Mouse (Mus musculus) liver, embryonic 12.5 days (tissue): ENCODE results near the gene Fut8. TPM values are rescaled to one million over a fixed set of nuclear protein-coding genes. Genes with fewer than 3 reads are reported as not detected.
"Not testable (repeated sequence)": the region's sequence is repeated elsewhere in the genome, so short reads cannot be mapped to it uniquely, and the experiment has no call there.

Experiments used
- ATAC-seq: fragments of 200-750 bp; cut with Nextera tagmentation; 2 replicates; pipeline ENCODE4 v1.8.0; 2017; ENCODE audit warnings: moderate number of reproducible peaks, mild to moderate bottlenecking, moderate library complexity
- H3K27ac ChIP-seq: fragments of 300-500 bp; sonication (generic); 2 replicates; pipeline ENCODE4 v1.5.1; 2016; ENCODE audit warnings: mild to moderate bottlenecking
- H3K27me3 ChIP-seq: fragments of 300-500 bp; sonication (generic); replicated peaks from 2 replicates; pipeline ENCODE4 v1.6.1; 2016; ENCODE audit warnings: mild to moderate bottlenecking, moderate library complexity
- H3K36me3 ChIP-seq: fragments of 300-500 bp; sonication (generic); 2 replicates; pipeline ENCODE4 v1.6.1; 2016; ENCODE audit warnings: mild to moderate bottlenecking, moderate library complexity
- H3K4me1 ChIP-seq: fragments of 300-500 bp; sonication (generic); 2 replicates; pipeline ENCODE4 v1.6.1; 2016
- H3K4me2 ChIP-seq: fragments of 300-500 bp; sonication (generic); 2 replicates; pipeline ENCODE4 v1.6.1; 2016; ENCODE audit warnings: mild to moderate bottlenecking, moderate library complexity
- H3K4me3 ChIP-seq: fragments of 300-500 bp; sonication (generic); 2 replicates; pipeline ENCODE4 v1.5.1; 2016; ENCODE audit warnings: mild to moderate bottlenecking, moderate library complexity
- H3K9ac ChIP-seq: fragments of 300-500 bp; sonication (generic); 2 replicates; pipeline ENCODE4 v1.6.1; 2016; ENCODE audit warnings: mild to moderate bottlenecking, moderate library complexity
- H3K9me3 ChIP-seq: fragments of 300-500 bp; sonication (generic); replicated peaks from 2 replicates; pipeline ENCODE4 v1.6.1; 2016; ENCODE audit warnings: mild to moderate bottlenecking, moderate library complexity
- WGBS: fragments of 180-500 bp; shearing (Covaris S2); methylation state at CpG from one replicate; pipeline ENCODE4 v1.1.7; 2016; ENCODE audit not compliant: insufficient replicate concordance; 5-methylcytosine and 5-hydroxymethylcytosine counted together
- polyA plus RNA-seq: library from polyadenylated mRNA; unstranded; fragments of >200 nt; fragmentation: Nextera tagmentation; extraction: Ambion mirVana; gene quantifications from 2 replicates; pipeline ENCODE4 v1.2.1, GENCODE M21; 2016

Fut8 gene
- polyA plus RNA-seq, 1 experiment from 2014 or later, result 21.3 TPM

- WGBS, result 44% methylated on average over 2 of the region's 2 CpGs
Measured at GRCm38 (mm10) chr12:77291864-77292263, 53.9 kb downstream of the Fut8 start.

GRCm38 (mm10) chr12:77292375-77293258, 54.7 kb downstream of the Fut8 start:
- Histone ChIP-seq H3K4me2 (no peak overlapping the region), H3K4me1 (peaks cover 9% of the 10 kb centered on the region; the same call in 1 of the 2 replicates), H3K36me3 (no peaks in the 10 kb centered on the region), H3K27ac (no peak overlapping the region), H3K27me3 (no peaks in the 10 kb centered on the region), H3K4me3 (no peak overlapping the region), H3K9ac (no peak overlapping the region), H3K9me3 (no peaks in the 10 kb centered on the region)
- 45% methylated on average over 4 of the region's 4 CpGs for WGBS
- ATAC-seq, result no peak

More at GRCm38 (mm10) chr12:77291864-77292263, 53.9 kb downstream of the Fut8 start:
- H3K27ac ChIP-seq, H3K9ac ChIP-seq, H3K4me1 ChIP-seq, H3K4me2 ChIP-seq, H3K9me3 ChIP-seq, ATAC-seq, H3K4me3 ChIP-seq, H3K27me3 ChIP-seq, H3K36me3 ChIP-seq: not testable (repeated sequence)

GRCm38 (mm10) chr12:77296119-77296518, 58.2 kb downstream of the Fut8 start:
- WGBS, result 83% methylated on average over 1 of the region's 1 CpGs
- H3K4me2 ChIP-seq, result no peak overlapping the region
- H3K9me3 ChIP-seq, result no peaks in the 10 kb centered on the region
- no peak overlapping the region for H3K4me3 ChIP-seq
- H3K27ac ChIP-seq, result no peak overlapping the region
- ATAC-seq, result no peak
- no peaks in the 10 kb centered on the region for H3K36me3 ChIP-seq
- no peak overlapping the region for H3K9ac ChIP-seq
- no peaks in the 10 kb centered on the region for H3K27me3 ChIP-seq
- peaks cover 6% of the 10 kb centered on the region; the same call in 1 of the 2 replicates for H3K4me1 ChIP-seq

- no peaks in the 10 kb centered on the region for H3K9me3 ChIP-seq
- peaks cover 6% of the 10 kb centered on the region; the same call in 1 of the 2 replicates for H3K4me1 ChIP-seq
- H3K27me3 ChIP-seq, result no peaks in the 10 kb centered on the region
- no peak overlapping the region for H3K27ac ChIP-seq
- WGBS, result 84% methylated on average over 4 of the region's 4 CpGs
- H3K9ac ChIP-seq, result no peak overlapping the region
- H3K36me3 ChIP-seq, result no peaks in the 10 kb centered on the region
- no peak for ATAC-seq
- H3K4me2 ChIP-seq, result no peak overlapping the region
- H3K4me3 ChIP-seq, result no peak overlapping the region
Measured at GRCm38 (mm10) chr12:77297114-77297513, 59.2 kb downstream of the Fut8 start.

- no peak for ATAC-seq
- Histone ChIP-seq H3K9me3 (no peaks in the 10 kb centered on the region), H3K4me1 (peaks cover 1% of the 10 kb centered on the region; the same call in 1 of the 2 replicates), H3K9ac (no peak overlapping the region), H3K36me3 (no peaks in the 10 kb centered on the region), H3K4me2 (no peak overlapping the region), H3K27ac (no peak overlapping the region), H3K4me3 (no peak overlapping the region), H3K27me3 (no peaks in the 10 kb centered on the region)
- 69% methylated on average over 2 of the region's 2 CpGs for WGBS
Measured at GRCm38 (mm10) chr12:77297858-77298257, 59.9 kb downstream of the Fut8 start.

- no peaks in the 10 kb centered on the region for H3K27me3 ChIP-seq
- H3K9me3 ChIP-seq, result no peaks in the 10 kb centered on the region
- H3K27ac ChIP-seq, result no peak overlapping the region
- H3K9ac ChIP-seq, result no peak overlapping the region
- ATAC-seq, result no peak
- H3K4me1 ChIP-seq, result no peaks in the 10 kb centered on the region
- H3K4me2 ChIP-seq, result no peak overlapping the region
- H3K36me3 ChIP-seq, result no peaks in the 10 kb centered on the region
- 80% methylated on average over 1 of the region's 1 CpGs for WGBS
- H3K4me3 ChIP-seq, result no peak overlapping the region
Measured at GRCm38 (mm10) chr12:77302011-77302410, 64.1 kb downstream of the Fut8 start.

GRCm38 (mm10) chr12:77303367-77303766, 65.4 kb downstream of the Fut8 start:
- H3K27ac ChIP-seq, result no peak overlapping the region
- no peaks in the 10 kb centered on the region for H3K4me1 ChIP-seq
- H3K9ac ChIP-seq, result no peak overlapping the region
- no peak overlapping the region for H3K4me3 ChIP-seq
- H3K36me3 ChIP-seq, result no peaks in the 10 kb centered on the region
- no peaks in the 10 kb centered on the region for H3K9me3 ChIP-seq
- H3K4me2 ChIP-seq, result no peak overlapping the region
- H3K27me3 ChIP-seq, result no peaks in the 10 kb centered on the region
- ATAC-seq, result no peak

- no peak for ATAC-seq
- Histone ChIP-seq H3K27me3 (no peaks in the 10 kb centered on the region), H3K27ac (no peak overlapping the region), H3K9me3 (no peaks in the 10 kb centered on the region), H3K36me3 (no peaks in the 10 kb centered on the region), H3K9ac (no peak overlapping the region), H3K4me2 (no peak overlapping the region), H3K4me1 (no peaks in the 10 kb centered on the region), H3K4me3 (no peak overlapping the region)
- 67% methylated on average over 3 of the region's 3 CpGs for WGBS
Measured at GRCm38 (mm10) chr12:77305502-77305901, 67.6 kb downstream of the Fut8 start.

GRCm38 (mm10) chr12:77306759-77307314, 68.9 kb downstream of the Fut8 start:
- Histone ChIP-seq H3K4me3 (no peak overlapping the region), H3K4me2 (no peak overlapping the region), H3K36me3 (no peaks in the 10 kb centered on the region), H3K4me1 (no peaks in the 10 kb centered on the region), H3K9me3 (no peaks in the 10 kb centered on the region), H3K9ac (no peak overlapping the region), H3K27me3 (no peaks in the 10 kb centered on the region), H3K27ac (no peak overlapping the region)
- ATAC-seq, result no peak
- WGBS, result 71% methylated on average over 3 of the region's 3 CpGs

GRCm38 (mm10) chr12:77309507-77309906, 71.6 kb downstream of the Fut8 start:
- no peak for ATAC-seq
- Histone ChIP-seq H3K9ac (no peak overlapping the region), H3K36me3 (no peaks in the 10 kb centered on the region)

GRCm38 (mm10) chr12:77313502-77313901, 75.6 kb downstream of the Fut8 start:
- no peaks in the 10 kb centered on the region for H3K9me3 ChIP-seq
- no peak overlapping the region for H3K4me2 ChIP-seq
- no peaks in the 10 kb centered on the region for H3K4me1 ChIP-seq
- no peaks in the 10 kb centered on the region for H3K27me3 ChIP-seq
- ATAC-seq, result no peak
- H3K4me3 ChIP-seq, result no peak overlapping the region
- no peak overlapping the region for H3K9ac ChIP-seq
- H3K27ac ChIP-seq, result no peak overlapping the region
- H3K36me3 ChIP-seq, result no peaks in the 10 kb centered on the region

More at GRCm38 (mm10) chr12:77309507-77309906, 71.6 kb downstream of the Fut8 start:
- no peaks in the 10 kb centered on the region for H3K4me1 ChIP-seq
- H3K9me3 ChIP-seq, result no peaks in the 10 kb centered on the region
- no peak overlapping the region for H3K4me2 ChIP-seq
- no peak overlapping the region for H3K27ac ChIP-seq
- H3K4me3 ChIP-seq, result no peak overlapping the region
- no peaks in the 10 kb centered on the region for H3K27me3 ChIP-seq

GRCm38 (mm10) chr12:77324142-77324541, 86.2 kb downstream of the Fut8 start:
- 0 out of 2 replicates have a peak, but pooled peaks have one; percentile 35 for ATAC-seq
- 32% methylated on average over 3 of the region's 3 CpGs for WGBS
- 0 out of 2 replicates have a peak, but pooled peaks cover 5% of the 10 kb centered on the region for H3K4me1 ChIP-seq

More at GRCm38 (mm10) chr12:77324142-77324541, 86.2 kb downstream of the Fut8 start:
- Histone ChIP-seq H3K4me3 (no peak overlapping the region), H3K9ac (no peak overlapping the region), H3K27me3 (no peaks in the 10 kb centered on the region), H3K36me3 (no peaks in the 10 kb centered on the region), H3K4me2 (no peak overlapping the region), H3K27ac (no peak overlapping the region), H3K9me3 (no peaks in the 10 kb centered on the region)
